Comparison of ENCODE assay signal across 9 mouse cellular contexts in the genomic region with DNA sequence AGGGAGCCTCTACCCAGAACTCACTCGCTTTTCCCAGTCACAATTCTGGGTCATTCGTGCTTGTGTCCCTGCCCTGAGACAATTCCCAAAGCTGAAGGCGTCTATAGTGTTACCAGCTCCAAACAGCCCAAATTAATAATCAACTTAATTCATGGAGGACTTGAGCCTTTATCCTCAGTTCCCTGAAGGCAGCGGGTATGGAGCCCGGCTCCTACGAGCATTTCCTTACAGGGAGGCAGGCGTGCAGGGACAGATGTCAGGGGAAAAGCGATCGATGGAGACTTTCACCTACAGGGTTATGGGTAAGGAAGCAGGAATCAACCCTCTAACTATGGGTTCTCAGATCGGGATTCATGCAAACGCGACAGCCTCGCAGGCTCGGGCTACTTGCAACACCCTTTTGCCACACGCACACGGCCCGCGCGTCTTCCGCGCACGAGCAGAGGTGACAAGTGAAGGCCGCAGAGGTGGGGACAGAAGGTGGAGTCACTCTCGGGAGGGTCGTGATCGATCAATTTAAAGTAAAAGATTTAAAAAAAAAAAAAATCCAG. TPM values are rescaled to one million over a fixed set of nuclear protein-coding genes. Genes with fewer than 3 reads are reported as not detected.
DNase-seq lines count a peak whose midpoint lies in the region; TF ChIP-seq lines count a peak whose summit lies in the region.
"Had no signal": no experiment of that assay in that cellular context is flagged by ENCODE, and none has a peak within 500 bp of the region (broad histone marks: within the 10 kb centered on the region; RNA-seq: fewer than 3 reads in every experiment).

No protein-coding gene starts in this region.

- no peaks in the 10 kb centered on the region for H3K36me3 ChIP-seq in midbrain, embryonic 10.5 days

- H3K4me3 ChIP-seq in left cerebral cortex, adult 2 months: peak overlapping the region; percentile 44
- peak overlapping the region; percentile 86 for H3K4me3 ChIP-seq in midbrain, embryonic 10.5 days

- H3K27ac ChIP-seq in left cerebral cortex, adult 2 months: peak overlapping the region; percentile 69
- peak overlapping the region; percentile 100 for H3K27ac ChIP-seq in midbrain, embryonic 10.5 days (replicated peaks)

- H3K9me3 ChIP-seq in midbrain, embryonic 10.5 days (replicated peaks): no peaks in the 10 kb centered on the region

- H3K27me3 ChIP-seq in midbrain, embryonic 10.5 days (ENCODE audit: low read depth, poor library complexity, severe bottlenecking): no peaks in the 10 kb centered on the region

- WGBS in midbrain, embryonic 10.5 days: under 1% methylated on average over 26 of the region's 26 CpGs

- peaks cover 80% of the 10 kb centered on the region for H3K4me1 ChIP-seq in midbrain, embryonic 10.5 days

- DNase-seq in left cerebral cortex, adult 2 months (ENCODE audit: extremely low spot score in 1 of 2, low spot score in 2 of 2): peak in 1 of 2 experiments; percentile 49
- DNase-seq in left cerebral cortex, postnatal 10 days (ENCODE audit: extremely low spot score in 1 of 2, low spot score in 2 of 2): no peak
- DNase-seq in adrenal gland, postnatal 25 days: peak; percentile 40
- DNase-seq in heart, adult 18-20 months: peak; percentile 31 to 75
- peak; percentile 82 for DNase-seq in kidney, adult 18-20 months
- peak; percentile 66 for DNase-seq in midbrain, embryonic 10.5 days (ENCODE audit: low spot score)
- no peak for DNase-seq in thymus, postnatal 10 days (ENCODE audit: low spot score in 2 of 2)
- DNase-seq in thymus, postnatal 4 days: no peak

- no peak for TF ChIP-seq CTCF in left cerebral cortex, adult 2 months (IDR thresholded peaks at IDR 0.05)

- intact Hi-C loops in left cerebral cortex, adult 2 months (cut with DNase I): loop anchor here (1.0 to 10.0 kb wide), 2 partner anchors 16 to 1343 kb away; partner anchors contain the start of gene Msrb2
- intact Hi-C loops in left cerebral cortex, postnatal 10 days (cut with DNase I): loop anchor here (5.0 kb wide), 2 partner anchors 646 to 661 kb away; partner anchors contain the start of genes Bmi1 and Spag6

RNA-seq across cellular contexts. Expression of gene A930004D18Rik, which starts 6.2 kb away (rescaled TPM):
- total RNA-seq in left cerebral cortex, adult 2 months (2021): 1 to 10 TPM; 2.7 to 5.0 TPM
- 1 to 10 TPM; 2.5 to 2.7 TPM for total RNA-seq in left cerebral cortex, postnatal 10 days (2021)
- total RNA-seq in adrenal gland, postnatal 25 days (2021): 2.1 and 3.7 TPM in 2 replicates
- total RNA-seq in heart, adult 18-20 months (2021): 1 to 10 TPM; 3.4 to 4.3 TPM
- 25.0 and 25.1 TPM in 2 replicates for polyA plus RNA-seq in midbrain, embryonic 10.5 days (2016; fragmentation: Nextera tagmentation; extraction: Ambion mirVana)

RNA-seq across cellular contexts. Expression of gene Skida1, which starts 17.5 kb away (rescaled TPM):
- 1 to 10 TPM; 7.4 to 8.0 TPM for total RNA-seq in left cerebral cortex, adult 2 months (2021)
- total RNA-seq in left cerebral cortex, postnatal 10 days (2021): 1 to 10 TPM; 6.7 to 8.2 TPM
- 4.2 and 5.4 TPM in 2 replicates for total RNA-seq in adrenal gland, postnatal 25 days (2021)
- total RNA-seq in heart, adult 18-20 months (2021): 1 to 10 TPM; 2.0 to 2.2 TPM
- 19.3 and 22.7 TPM in 2 replicates for polyA plus RNA-seq in midbrain, embryonic 10.5 days (2016; fragmentation: Nextera tagmentation; extraction: Ambion mirVana)

RNA-seq across cellular contexts. Expression of gene Mllt10, which starts 23.7 kb away (rescaled TPM):
- 10 to 100 TPM; 51.6 to 52.1 TPM for total RNA-seq in left cerebral cortex, adult 2 months (2021)
- 10 to 100 TPM; 40.2 to 41.9 TPM for total RNA-seq in left cerebral cortex, postnatal 10 days (2021)
- total RNA-seq in adrenal gland, postnatal 25 days (2021): 59.0 and 68.1 TPM in 2 replicates
- total RNA-seq in heart, adult 18-20 months (2021): 10 to 100 TPM; 31.0 to 33.4 TPM
- 66.9 and 71.0 TPM in 2 replicates for polyA plus RNA-seq in midbrain, embryonic 10.5 days (2016; fragmentation: Nextera tagmentation; extraction: Ambion mirVana)

RNA-seq across cellular contexts. Expression of gene H2al2a, which starts 34.6 kb away (rescaled TPM):
- total RNA-seq in left cerebral cortex, adult 2 months (2021): not detected
- not detected for total RNA-seq in left cerebral cortex, postnatal 10 days (2021)
- not detected in 2 replicates for total RNA-seq in adrenal gland, postnatal 25 days (2021)
- not detected for total RNA-seq in heart, adult 18-20 months (2021)
- polyA plus RNA-seq in midbrain, embryonic 10.5 days (2016; fragmentation: Nextera tagmentation; extraction: Ambion mirVana): not detected in 2 replicates
- polyA plus RNA-seq: large intestine, adult 2 months had no signal

Comparison
In these comparisons a context has a peak if more than half of its experiments do, and no peak if none do; other contexts are left out.
1. DNase-seq: peak in adrenal gland, postnatal 25 days (single experiment), heart, adult 18-20 months (2 of 2), kidney, adult 18-20 months (single experiment) and midbrain, embryonic 10.5 days (single experiment); none in left cerebral cortex, postnatal 10 days (0 of 2), thymus, postnatal 10 days (0 of 2) and thymus, postnatal 4 days (single experiment).